Mouse (Mus musculus): ENCODE results near the gene Zfyve28.

- TF ChIP-seq POLR2AphosphoS2 (IDR thresholded peaks at IDR 0.05; ENCODE audit: insufficient read length, low read depth) (no peak), USF1 (IDR thresholded peaks at IDR 0.05; ENCODE audit: low read depth) (no peak), SRF (IDR thresholded peaks at IDR 0.05; ENCODE audit: control insufficient read depth, insufficient read length, low read depth) (no peak), POLR2A (IDR thresholded peaks at IDR 0.05; ENCODE audit: insufficient read length, low read depth) (no peak), TCF12 (IDR thresholded peaks at IDR 0.05; ENCODE audit: insufficient read depth, poor library complexity, severe bottlenecking) (no peak), CEBPB (IDR thresholded peaks at IDR 0.05; ENCODE audit: insufficient read depth, poor library complexity, severe bottlenecking) (no peak), MAX (IDR thresholded peaks at IDR 0.05; ENCODE audit: low read depth) (no peak), MYOG (IDR thresholded peaks at IDR 0.05; ENCODE audit: control insufficient read depth in 1 of 3, insufficient read depth in 1 of 3, insufficient read length in 2 of 3, low read depth in 2 of 3) (no peak), E2F4 (IDR thresholded peaks at IDR 0.05; ENCODE audit: insufficient read depth) (no peak)
Observed at GRCm38 (mm10) chr5:34167857-34168256, 120.4 kb downstream of the Zfyve28 start.

All from myocyte (in vitro differentiated cells).